Mouse (Mus musculus): ENCODE data around the gene Asl. TPM values are rescaled to one million over a fixed set of nuclear protein-coding genes. Genes with fewer than 3 reads are reported as not detected.

The Asl gene
- total and polyA plus RNA-seq, 2 experiments from 2014 or later = 39.1 to 52.8 TPM

DNA sequence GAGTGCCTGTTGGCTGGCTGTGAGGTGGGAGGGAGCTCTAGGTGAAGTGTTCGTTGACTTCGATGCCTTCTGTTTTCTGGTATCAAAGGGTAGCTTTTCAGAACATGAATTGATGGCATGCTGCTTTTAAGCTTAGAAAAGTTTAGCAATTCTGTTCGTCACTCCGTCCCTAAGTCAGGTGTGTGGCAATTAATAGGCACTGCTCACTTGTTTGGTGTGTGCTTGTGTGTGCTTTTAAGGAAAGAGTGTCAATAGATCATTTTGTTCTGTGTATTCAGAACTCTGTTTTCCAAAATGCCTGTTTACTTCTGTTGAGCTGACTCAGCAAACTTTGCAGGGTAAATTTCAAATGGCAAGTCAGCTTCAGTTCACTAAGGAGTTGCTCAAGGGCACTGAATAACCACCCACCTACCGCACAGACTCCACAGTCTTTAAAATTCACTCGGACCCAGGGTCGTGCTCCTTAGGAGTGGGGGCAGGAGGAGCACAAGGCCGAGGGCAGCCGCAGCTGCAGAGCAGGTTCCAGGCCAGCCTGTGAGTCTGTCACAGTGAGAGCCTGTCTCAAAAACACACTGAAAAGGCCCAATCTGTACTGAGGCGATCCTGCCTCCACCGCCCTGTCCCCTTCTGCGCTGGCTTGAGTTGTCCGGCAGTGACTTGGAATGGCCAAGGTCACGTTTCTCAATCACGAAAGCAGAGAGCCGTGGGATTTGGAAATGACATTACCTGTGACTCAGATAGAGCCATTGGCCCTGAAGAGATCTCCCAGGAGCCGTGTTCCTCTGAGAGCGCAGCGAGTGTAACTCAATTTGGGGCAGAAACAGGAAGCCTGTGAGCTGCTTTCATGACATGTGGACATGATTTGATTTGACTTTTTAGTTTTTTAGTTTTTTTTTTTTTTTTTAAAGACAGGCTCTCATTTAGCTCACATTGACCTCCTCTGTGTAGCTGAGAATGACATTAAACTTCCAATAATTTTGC, 2.7 kb upstream of the Asl start:
- DNase-seq (ENCODE audit: low spot score) (no peak), ATAC-seq (ENCODE audit: low FRiP score) (no peak)
- Histone ChIP-seq H3K9ac (replicated peaks; ENCODE audit: low read length, poor library complexity, severe bottlenecking) (no peak overlapping the region), H3K4me3 (ENCODE audit: low read depth, low read length) (no peak overlapping the region), H3K4me2 (ENCODE audit: low read depth, low read length, poor library complexity, severe bottlenecking) (no peak overlapping the region), H3K27me3 (ENCODE audit: insufficient read depth, low read length) (no peaks in the 10 kb centered on the region), H3K36me3 (ENCODE audit: insufficient read depth, low read length) (peaks cover 6% of the 10 kb centered on the region; the same call in 1 of the 2 replicates), H3K4me1 (ENCODE audit: insufficient read depth, low read length) (no peaks in the 10 kb centered on the region; the same call in 1 of the 2 replicates), H3K27ac (ENCODE audit: low read depth, low read length) (no peak overlapping the region), H3K9me3 (ENCODE audit: low read length) (no peaks in the 10 kb centered on the region)
- no peak for TF ChIP-seq CTCF (IDR thresholded peaks at IDR 0.05)
- WGBS = 92% methylated on average over 19 of the region's 19 CpGs

GRCm38 (mm10) chr5:130027696-130028095, 1.4 kb downstream of the Asl start:
- ATAC-seq (ENCODE audit: low FRiP score) (no peak), DNase-seq (ENCODE audit: low spot score) (no peak)
- no peaks in the 10 kb centered on the region for H3K27me3 ChIP-seq (ENCODE audit: insufficient read depth, low read length)
- H3K9me3 ChIP-seq (ENCODE audit: low read length) = no peaks in the 10 kb centered on the region
- no peak overlapping the region for H3K27ac ChIP-seq (ENCODE audit: low read depth, low read length)
- H3K36me3 ChIP-seq (ENCODE audit: insufficient read depth, low read length) = no peaks in the 10 kb centered on the region
- no peaks in the 10 kb centered on the region; the same call in 1 of the 2 replicates for H3K4me1 ChIP-seq (ENCODE audit: insufficient read depth, low read length)
- WGBS = 80% methylated on average over 7 of the region's 7 CpGs
- H3K4me3 ChIP-seq (ENCODE audit: low read depth, low read length) = no peak overlapping the region
- no peak overlapping the region for H3K9ac ChIP-seq (replicated peaks; ENCODE audit: low read length, poor library complexity, severe bottlenecking)
- H3K4me2 ChIP-seq (ENCODE audit: low read depth, low read length, poor library complexity, severe bottlenecking) = no peak overlapping the region
- no peak for TF ChIP-seq CTCF (IDR thresholded peaks at IDR 0.05)

- Histone ChIP-seq H3K4me1 (ENCODE audit: insufficient read depth, low read length) (no peaks in the 10 kb centered on the region; the same call in 1 of the 2 replicates), H3K36me3 (ENCODE audit: insufficient read depth, low read length) (no peaks in the 10 kb centered on the region), H3K9me3 (ENCODE audit: low read length) (no peaks in the 10 kb centered on the region), H3K27ac (ENCODE audit: low read depth, low read length) (no peak overlapping the region), H3K4me3 (ENCODE audit: low read depth, low read length) (no peak overlapping the region), H3K4me2 (ENCODE audit: low read depth, low read length, poor library complexity, severe bottlenecking) (no peak overlapping the region), H3K27me3 (ENCODE audit: insufficient read depth, low read length) (no peaks in the 10 kb centered on the region), H3K9ac (replicated peaks; ENCODE audit: low read length, poor library complexity, severe bottlenecking) (no peak overlapping the region)
- DNase-seq (ENCODE audit: low spot score) (no peak), ATAC-seq (ENCODE audit: low FRiP score) (no peak)
- no peak for TF ChIP-seq CTCF (IDR thresholded peaks at IDR 0.05)
- 75% methylated on average over 5 of the region's 5 CpGs for WGBS
Observed at GRCm38 (mm10) chr5:130027134-130027533, 1.9 kb downstream of the Asl start.

DNA sequence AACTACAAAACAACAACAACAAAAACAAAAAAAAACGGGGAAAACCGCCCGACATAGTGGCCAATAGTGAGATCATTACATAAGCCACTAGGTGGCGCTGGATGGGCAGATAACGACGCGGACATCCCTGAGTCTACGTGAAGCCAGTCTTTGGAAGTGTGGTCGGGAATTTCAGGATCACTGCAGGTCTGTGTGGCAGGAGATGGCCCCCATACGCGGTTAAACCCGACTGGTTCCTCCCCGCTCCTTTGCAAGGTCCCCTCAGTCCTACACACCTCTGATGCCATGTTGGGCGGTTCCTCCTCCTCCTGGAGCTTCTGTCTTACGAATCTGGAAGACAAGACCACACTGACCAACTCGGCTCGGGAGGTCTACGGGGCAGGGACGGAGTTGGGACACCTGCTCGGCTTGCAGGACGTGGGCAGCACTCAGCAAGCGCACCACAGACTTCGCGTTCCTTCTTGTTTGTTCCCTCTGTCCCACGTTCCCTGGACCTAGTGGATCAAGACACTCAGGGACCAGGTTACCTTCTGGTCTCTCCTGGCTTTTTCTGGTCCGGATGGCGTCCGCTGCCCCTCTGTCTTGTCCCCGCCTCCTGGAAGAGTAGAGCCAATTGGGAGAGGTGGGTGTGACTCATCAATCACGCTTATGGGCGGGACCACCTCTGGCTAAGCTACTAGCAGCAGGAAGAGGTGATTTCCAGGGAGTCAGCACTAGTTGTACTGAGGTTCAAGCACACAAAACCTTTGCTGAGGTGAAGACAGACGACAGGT, 5.1 kb downstream of the Asl start:
- Histone ChIP-seq H3K9me3 (ENCODE audit: low read length) (no peaks in the 10 kb centered on the region), H3K36me3 (ENCODE audit: insufficient read depth, low read length) (no peaks in the 10 kb centered on the region), H3K4me3 (ENCODE audit: low read depth, low read length) (peak overlapping the region; percentile 57), H3K4me2 (ENCODE audit: low read depth, low read length, poor library complexity, severe bottlenecking) (peak overlapping the region; percentile 92), H3K4me1 (ENCODE audit: insufficient read depth, low read length) (no peaks in the 10 kb centered on the region), H3K27ac (ENCODE audit: low read depth, low read length) (peak overlapping the region; percentile 69), H3K27me3 (ENCODE audit: insufficient read depth, low read length) (no peaks in the 10 kb centered on the region), H3K9ac (replicated peaks; ENCODE audit: low read length, poor library complexity, severe bottlenecking) (peak overlapping the region; percentile 71)
- under 1% methylated on average over 32 of the region's 32 CpGs for WGBS
- peak; percentile 87 for ATAC-seq (ENCODE audit: low FRiP score)
- TF ChIP-seq CTCF (IDR thresholded peaks at IDR 0.05) = peak; percentile 91
- peak; percentile 92 for DNase-seq (ENCODE audit: low spot score)

DNA sequence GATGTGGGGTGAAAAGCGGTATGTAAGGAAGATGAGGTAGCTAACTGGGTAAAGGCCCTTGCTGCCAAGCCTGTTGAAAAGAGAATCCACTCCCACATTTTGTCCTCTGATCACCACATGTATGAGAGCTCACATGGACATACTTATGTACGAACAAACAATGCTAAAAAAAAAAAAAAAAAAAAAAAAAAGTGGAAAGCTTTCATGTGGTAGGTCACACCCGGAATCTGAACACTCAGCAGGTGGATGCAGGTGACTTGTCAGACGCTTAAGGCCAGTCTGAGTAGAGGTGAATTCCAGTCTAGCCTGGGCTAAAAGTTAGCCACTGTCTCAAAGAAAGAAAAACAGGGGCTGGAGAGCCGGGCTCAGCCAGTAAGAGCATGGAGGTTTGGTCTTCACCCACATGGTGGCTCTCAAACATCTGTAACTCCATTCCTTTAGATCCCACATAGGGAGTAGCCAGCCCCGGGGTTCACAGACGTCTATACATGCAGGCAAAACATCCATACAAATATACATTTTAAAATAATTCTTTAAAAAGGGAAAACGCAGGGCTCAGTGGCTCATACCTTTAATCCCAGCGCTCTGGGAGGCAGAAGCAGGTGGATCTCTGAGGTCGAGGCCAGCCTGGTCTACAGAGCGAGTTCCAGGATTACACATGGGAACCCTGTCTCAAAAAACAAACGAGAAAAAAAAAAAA, 5.8 kb downstream of the Asl start:
- Histone ChIP-seq H3K27me3 (ENCODE audit: insufficient read depth, low read length) (no peaks in the 10 kb centered on the region), H3K4me3 (ENCODE audit: low read depth, low read length) (peak overlapping the region; percentile 57), H3K9ac (replicated peaks; ENCODE audit: low read length, poor library complexity, severe bottlenecking) (no peak overlapping the region), H3K4me2 (ENCODE audit: low read depth, low read length, poor library complexity, severe bottlenecking) (peak overlapping the region; percentile 92), H3K4me1 (ENCODE audit: insufficient read depth, low read length) (no peaks in the 10 kb centered on the region), H3K36me3 (ENCODE audit: insufficient read depth, low read length) (no peaks in the 10 kb centered on the region), H3K27ac (ENCODE audit: low read depth, low read length) (no peak overlapping the region), H3K9me3 (ENCODE audit: low read length) (no peaks in the 10 kb centered on the region)
- TF ChIP-seq CTCF (IDR thresholded peaks at IDR 0.05) = no peak
- WGBS = 42% methylated on average over 12 of the region's 12 CpGs
- no peak for ATAC-seq (ENCODE audit: low FRiP score)
- DNase-seq (ENCODE audit: low spot score) = no peak
